Mouse (Mus musculus) E14TG2a.4 (cell line): ENCODE results near the gene Slc5a5.

Experiments used
- H3K27me3 ChIP-seq: 2 replicates; pipeline ENCODE4 v1.6.1; 2014; ENCODE audit warnings: low read length, control low read depth; ENCODE audit not compliant: insufficient read depth
- H3K36me3 ChIP-seq: 2 replicates; pipeline ENCODE4 v1.6.1; 2014; ENCODE audit warnings: low read length, control low read depth; ENCODE audit not compliant: insufficient read depth
- H3K4me1 ChIP-seq: replicated peaks from 2 replicates; pipeline ENCODE4 v1.6.1; 2014; ENCODE audit warnings: low read depth, low read length, control low read depth
- H3K4me3 ChIP-seq: replicated peaks from 2 replicates; pipeline ENCODE4 v1.5.1; 2014; ENCODE audit warnings: mild to moderate bottlenecking, low read length
- H3K9me3 ChIP-seq: 2 replicates; pipeline ENCODE4 v1.6.1; 2014; ENCODE audit warnings: low read length, control low read depth
- CTCF ChIP-seq: conservative IDR thresholded peaks from 2 replicates; pipeline ENCODE4 v1.5.1; 2014; ENCODE audit warnings: low read length
- NANOG ChIP-seq: IDR thresholded peaks from 2 replicates; pipeline ENCODE4 v1.6.1; 2014; ENCODE audit warnings: borderline replicate concordance, low read length, mixed read lengths
- POU5F1 ChIP-seq: IDR thresholded peaks from 2 replicates; pipeline ENCODE4 v1.6.1; 2014; ENCODE audit warnings: low read length, borderline replicate concordance

The Slc5a5 gene

GRCm38 (mm10) chr8:70892022-70892895, at the start of gene Slc5a5:
Gene Slc5a5, minus strand, starts transcription at chr8:70892757.
- TF ChIP-seq POU5F1 (no peak), NANOG (no peak), CTCF (no peak)
- peak within 1 kb of the TSS; percentile 76 for H3K4me3 ChIP-seq
- peaks cover 32% of the 10 kb centered on the region for H3K36me3 ChIP-seq
- H3K9me3 ChIP-seq = no peaks in the 10 kb centered on the region
- peaks cover 46% of the 10 kb centered on the region for H3K27me3 ChIP-seq
- H3K4me1 ChIP-seq = peaks cover 71% of the 10 kb centered on the region

GRCm38 (mm10) chr8:70941478-70941877, 48.9 kb upstream of the Slc5a5 start:
- H3K4me1 ChIP-seq = no peaks in the 10 kb centered on the region
- TF ChIP-seq CTCF = no peak; the same call in 1 of the 2 replicates
- no peak for TF ChIP-seq POU5F1
- TF ChIP-seq NANOG = no peak

DNA sequence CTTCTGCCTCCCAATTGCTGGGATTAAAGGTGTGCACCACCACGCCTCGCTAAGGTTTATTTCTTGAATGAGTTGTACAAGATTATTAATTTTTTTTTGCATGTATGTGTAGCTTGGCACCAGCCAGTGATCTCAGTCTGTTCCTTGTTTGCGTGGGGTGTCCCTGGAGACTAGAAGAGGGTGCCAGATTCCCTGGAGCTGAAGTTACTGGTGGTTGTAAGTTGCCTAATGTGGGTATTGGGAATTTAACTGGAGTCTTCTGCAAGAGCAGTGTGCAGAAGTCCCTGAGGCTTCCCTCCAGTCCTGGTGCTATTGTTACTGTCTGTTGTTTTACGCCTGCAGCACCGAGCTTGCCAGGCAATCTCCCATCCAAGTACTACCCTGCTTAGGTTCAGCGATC, 44.6 kb upstream of the Slc5a5 start:
- Histone ChIP-seq H3K4me1 (peaks cover 5% of the 10 kb centered on the region; the same call in 1 of the 2 replicates), H3K27me3 (peaks cover 16% of the 10 kb centered on the region), H3K9me3 (peaks cover 6% of the 10 kb centered on the region; the same call in 1 of the 2 replicates), H3K4me3 (no peak overlapping the region), H3K36me3 (no peaks in the 10 kb centered on the region)
- TF ChIP-seq POU5F1 = no peak
- TF ChIP-seq NANOG = no peak
- TF ChIP-seq CTCF = no peak

More at GRCm38 (mm10) chr8:70941478-70941877, 48.9 kb upstream of the Slc5a5 start:
- peaks cover 2% of the 10 kb centered on the region; the same call in 1 of the 2 replicates for H3K27me3 ChIP-seq
- no peaks in the 10 kb centered on the region for H3K36me3 ChIP-seq
- H3K9me3 ChIP-seq = no peaks in the 10 kb centered on the region
- no peak overlapping the region for H3K4me3 ChIP-seq

- Histone ChIP-seq H3K9me3 (peaks cover 10% of the 10 kb centered on the region; the same call in 1 of the 2 replicates), H3K4me3 (no peak overlapping the region), H3K4me1 (peaks cover 12% of the 10 kb centered on the region; the same call in 1 of the 2 replicates), H3K27me3 (peaks cover 21% of the 10 kb centered on the region), H3K36me3 (no peaks in the 10 kb centered on the region)
- TF ChIP-seq NANOG = no peak
- no peak for TF ChIP-seq POU5F1
- TF ChIP-seq CTCF = no peak
These were observed 42.2 kb upstream of the Slc5a5 start for GRCm38 (mm10) chr8:70934786-70935185.

DNA sequence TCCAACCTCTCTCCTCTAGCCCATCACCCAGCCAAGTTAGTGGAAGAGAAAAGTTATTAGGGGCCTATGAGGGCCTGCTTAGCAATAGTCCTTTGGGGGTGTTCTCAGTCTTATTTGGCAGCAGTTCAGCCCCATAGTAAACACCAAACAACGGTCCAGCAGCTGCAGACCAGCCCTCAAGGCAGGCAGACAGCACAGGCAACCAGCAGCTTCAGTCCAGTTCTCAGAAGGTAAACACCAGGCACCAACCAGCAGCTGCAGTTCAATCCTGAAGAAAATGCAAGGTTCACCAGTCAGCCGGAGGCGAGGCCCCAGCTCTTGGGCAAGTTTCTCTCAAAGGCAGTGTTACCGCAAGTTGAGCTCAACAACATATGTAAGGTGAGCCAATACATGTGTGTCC, 40.5 kb upstream of the Slc5a5 start:
- no peaks in the 10 kb centered on the region for H3K36me3 ChIP-seq
- TF ChIP-seq NANOG (no peak), CTCF (no peak), POU5F1 (no peak)
- peaks cover 10% of the 10 kb centered on the region; the same call in 1 of the 2 replicates for H3K9me3 ChIP-seq
- H3K27me3 ChIP-seq = peaks cover 21% of the 10 kb centered on the region
- peaks cover 12% of the 10 kb centered on the region; the same call in 1 of the 2 replicates for H3K4me1 ChIP-seq
- H3K4me3 ChIP-seq = no peak overlapping the region

DNA sequence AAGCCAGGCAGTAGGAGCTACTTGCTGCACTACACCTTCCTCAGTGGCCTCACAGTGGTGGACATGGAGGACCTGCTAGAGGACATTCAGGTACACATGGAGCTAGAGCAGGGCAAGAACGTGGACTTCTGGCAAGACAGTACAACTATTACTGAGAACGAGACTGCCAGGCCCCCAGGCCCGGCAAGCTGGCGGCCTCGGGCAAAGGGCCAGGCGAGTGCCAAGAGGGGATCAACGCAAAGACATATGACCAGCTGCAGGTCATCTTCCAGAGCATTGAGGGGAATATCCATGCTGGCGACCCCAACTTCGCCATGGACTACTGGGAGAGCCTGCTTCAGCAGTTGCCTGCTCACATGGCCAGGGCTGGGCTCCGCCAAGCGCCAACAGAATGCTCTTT, 39.2 kb upstream of the Slc5a5 start:
- Histone ChIP-seq H3K27me3 (peaks cover 21% of the 10 kb centered on the region), H3K4me3 (peak overlapping the region; percentile 52), H3K4me1 (peaks cover 12% of the 10 kb centered on the region; the same call in 1 of the 2 replicates), H3K36me3 (no peaks in the 10 kb centered on the region), H3K9me3 (peaks cover 10% of the 10 kb centered on the region; the same call in 1 of the 2 replicates)
- TF ChIP-seq NANOG (no peak), CTCF (no peak), POU5F1 (no peak)

DNA sequence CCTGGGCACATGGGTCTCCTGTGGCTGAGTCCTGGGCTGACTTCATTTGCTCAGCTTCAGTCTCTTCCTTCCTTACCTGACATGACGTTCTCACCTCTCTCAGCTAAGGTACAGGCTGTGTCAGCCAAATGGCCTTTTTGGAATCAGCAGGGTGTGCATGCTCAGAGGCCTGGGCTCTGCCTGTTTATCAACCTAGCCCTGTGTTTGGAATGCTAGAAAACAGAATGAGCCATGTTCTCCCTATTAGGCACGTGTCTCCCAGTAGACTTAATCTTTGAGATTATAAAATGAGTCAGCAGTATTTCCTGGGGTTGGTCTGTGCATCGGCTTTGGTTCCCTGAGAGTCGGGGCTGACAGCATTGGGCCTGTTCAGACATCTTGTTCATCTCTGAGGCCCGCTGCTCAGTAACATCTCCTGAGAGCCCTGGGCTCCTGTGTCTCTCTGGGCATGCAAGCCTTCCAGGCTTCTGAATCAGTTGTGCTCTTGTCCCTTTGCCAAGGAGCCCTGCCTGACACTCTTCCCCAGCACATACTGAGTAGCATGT, 36.3 kb upstream of the Slc5a5 start:
- H3K4me1 ChIP-seq = peaks cover 10% of the 10 kb centered on the region; the same call in 1 of the 2 replicates
- peaks cover 4% of the 10 kb centered on the region; the same call in 1 of the 2 replicates for H3K9me3 ChIP-seq
- H3K4me3 ChIP-seq = no peak overlapping the region
- H3K27me3 ChIP-seq = peaks cover 8% of the 10 kb centered on the region; the same call in 1 of the 2 replicates
- TF ChIP-seq POU5F1 = no peak
- no peak for TF ChIP-seq CTCF
- TF ChIP-seq NANOG = no peak
- no peaks in the 10 kb centered on the region for H3K36me3 ChIP-seq

- Histone ChIP-seq H3K4me1 (peaks cover 10% of the 10 kb centered on the region; the same call in 1 of the 2 replicates), H3K36me3 (no peaks in the 10 kb centered on the region), H3K9me3 (peaks cover 4% of the 10 kb centered on the region; the same call in 1 of the 2 replicates), H3K4me3 (no peak overlapping the region), H3K27me3 (peaks cover 4% of the 10 kb centered on the region; the same call in 1 of the 2 replicates)
- TF ChIP-seq CTCF = no peak
- no peak for TF ChIP-seq NANOG
- TF ChIP-seq POU5F1 = no peak
These were observed 35.5 kb upstream of the Slc5a5 start for GRCm38 (mm10) chr8:70928096-70928495.
